Mouse (Mus musculus): ENCODE measurements around the gene Zfp575. TPM values are rescaled to one million over a fixed set of nuclear protein-coding genes. Genes with fewer than 3 reads are reported as not detected.
"Not testable (repeated sequence)": the region's sequence is repeated elsewhere in the genome, so short reads cannot be mapped to it uniquely, and the experiment has no call there.

Gene Zfp575
- 7.0 and 7.3 TPM in 2 replicates for polyA plus RNA-seq (2015; fragmentation: Nextera tagmentation; extraction: Ambion mirVana)

DNA sequence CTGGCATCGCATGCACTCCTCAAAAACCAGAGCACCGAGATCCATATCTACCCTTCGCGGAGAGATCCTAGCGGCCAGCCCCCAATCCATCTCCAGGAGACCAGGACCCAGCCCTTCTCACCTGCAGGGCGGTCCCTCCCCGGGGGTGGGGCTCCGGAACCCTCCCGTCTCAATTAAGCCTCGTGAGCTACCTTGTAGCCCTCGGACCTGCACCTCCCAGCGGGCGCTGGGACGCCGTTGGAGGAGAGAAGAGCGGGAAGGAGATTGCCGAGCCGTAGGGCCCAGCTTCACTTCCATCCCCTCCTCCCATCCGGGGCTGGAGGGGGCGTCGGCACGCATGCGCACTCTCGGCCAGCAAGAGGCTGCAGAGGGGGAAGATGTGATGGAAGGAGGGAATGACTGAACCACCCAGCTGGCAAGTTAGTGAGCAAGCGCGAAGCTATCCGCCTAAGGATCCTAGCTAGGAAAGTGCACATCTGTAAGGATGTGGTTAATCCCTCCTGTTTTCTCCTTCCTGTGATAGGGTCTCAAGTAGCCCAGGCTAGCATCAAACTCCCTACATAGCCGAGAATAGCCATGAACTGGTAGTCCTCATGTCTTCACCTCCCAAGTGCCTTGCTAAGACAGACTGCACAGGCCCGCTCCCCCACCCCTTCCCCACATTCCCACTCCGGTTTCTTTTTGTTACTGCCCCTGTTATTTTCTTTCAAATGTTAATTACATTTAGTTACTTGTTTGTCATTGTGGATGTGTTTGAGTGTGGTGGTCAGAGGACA is at the start of gene Zfp575, which contains the start of gene Ethe1:
TSS of gene Zfp575 (minus strand) at position 312 of the 776 bp plus-strand sequence.
TSS of gene Ethe1 (plus strand) at position 214 of the 776 bp plus-strand sequence.
- Histone ChIP-seq H3K4me2 (peak within 1 kb of the TSS; percentile 81), H3K9me3 (no peaks in the 10 kb centered on the region), H3K36me3 (no peaks in the 10 kb centered on the region), H3K27ac (peak within 1 kb of the TSS; percentile 44; the same call in 1 of the 2 replicates), H3K4me3 (peak within 1 kb of the TSS; percentile 57), H3K4me1 (peaks cover 10% of the 10 kb centered on the region), H3K9ac (peak within 1 kb of the TSS; percentile 83), H3K27me3 (peaks cover 31% of the 10 kb centered on the region)
- ATAC-seq (ENCODE audit: insufficient number of reproducible peaks, insufficient read depth, low FRiP score, low TSS enrichment, low read depth): 0 out of 2 replicates have a peak, but pooled peaks have one; percentile 38
- WGBS: 8% methylated on average over 30 of the region's 30 CpGs

DNA sequence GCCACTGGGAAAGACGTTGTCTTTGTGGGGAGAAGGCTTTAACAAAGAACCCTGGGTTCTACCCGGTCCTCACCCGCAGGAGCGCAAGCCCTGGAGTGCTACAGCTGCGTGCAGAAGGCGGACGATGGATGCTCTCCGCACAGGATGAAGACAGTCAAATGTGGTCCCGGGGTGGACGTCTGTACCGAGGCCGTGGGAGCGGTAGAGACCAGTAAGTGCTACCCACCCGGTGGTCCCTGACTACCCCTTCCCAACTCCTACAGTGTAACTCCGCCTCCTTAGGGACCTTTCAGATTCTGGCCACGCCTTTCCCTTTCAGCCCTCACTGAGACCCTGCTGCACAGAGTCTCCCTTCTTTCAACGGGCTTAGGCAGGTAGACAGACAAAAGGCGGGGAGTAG is 49.6 kb upstream of the Zfp575 start:
- Histone ChIP-seq H3K4me1 (peaks cover 22% of the 10 kb centered on the region), H3K36me3 (no peaks in the 10 kb centered on the region), H3K9me3 (no peaks in the 10 kb centered on the region), H3K9ac (peak overlapping the region; percentile 58; the same call in 1 of the 2 replicates), H3K27ac (no peak overlapping the region; the same call in 1 of the 2 replicates), H3K4me3 (peak overlapping the region; percentile 48), H3K27me3 (peaks cover 66% of the 10 kb centered on the region), H3K4me2 (peak overlapping the region; percentile 82)
- 0 out of 2 replicates have a peak, but pooled peaks have one; percentile 27 for ATAC-seq (ENCODE audit: insufficient number of reproducible peaks, insufficient read depth, low FRiP score, low TSS enrichment, low read depth)
- under 1% methylated on average over 18 of the region's 18 CpGs for WGBS

DNA sequence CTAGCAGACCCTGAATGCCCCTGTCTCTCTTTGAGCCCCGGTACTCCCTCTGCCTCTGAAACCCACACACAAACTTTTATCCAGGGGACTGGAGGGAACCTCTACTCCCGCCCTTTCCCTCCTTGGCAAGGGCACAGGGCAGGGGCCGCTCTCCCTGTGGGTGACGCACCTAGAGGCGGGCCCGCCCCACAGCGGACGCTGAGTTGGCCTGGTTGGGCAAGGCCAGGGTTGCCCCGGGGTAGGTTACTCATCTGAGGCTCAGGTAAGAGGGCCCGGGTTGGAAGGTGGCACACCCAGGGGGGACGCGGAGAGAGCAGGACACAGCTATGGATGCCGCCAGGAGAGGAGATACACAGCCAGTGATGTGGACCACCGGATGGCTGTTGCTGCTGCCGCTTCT is 48.8 kb upstream of the Zfp575 start, which contains the start of gene Lypd3:
TSS of gene Lypd3 (plus strand) at position 287 of the 400 bp plus-strand sequence.
- Histone ChIP-seq H3K4me3 (peak within 1 kb of the TSS; percentile 48), H3K27me3 (peaks cover 61% of the 10 kb centered on the region), H3K36me3 (no peaks in the 10 kb centered on the region), H3K9me3 (no peaks in the 10 kb centered on the region), H3K4me2 (peak within 1 kb of the TSS; percentile 82), H3K27ac (no peak within 1 kb of the TSS; the same call in 1 of the 2 replicates), H3K9ac (peak within 1 kb of the TSS; percentile 58; the same call in 1 of the 2 replicates), H3K4me1 (peaks cover 22% of the 10 kb centered on the region)
- no peak for ATAC-seq (ENCODE audit: insufficient number of reproducible peaks, insufficient read depth, low FRiP score, low TSS enrichment, low read depth)
- 14% methylated on average over 15 of the region's 15 CpGs for WGBS

DNA sequence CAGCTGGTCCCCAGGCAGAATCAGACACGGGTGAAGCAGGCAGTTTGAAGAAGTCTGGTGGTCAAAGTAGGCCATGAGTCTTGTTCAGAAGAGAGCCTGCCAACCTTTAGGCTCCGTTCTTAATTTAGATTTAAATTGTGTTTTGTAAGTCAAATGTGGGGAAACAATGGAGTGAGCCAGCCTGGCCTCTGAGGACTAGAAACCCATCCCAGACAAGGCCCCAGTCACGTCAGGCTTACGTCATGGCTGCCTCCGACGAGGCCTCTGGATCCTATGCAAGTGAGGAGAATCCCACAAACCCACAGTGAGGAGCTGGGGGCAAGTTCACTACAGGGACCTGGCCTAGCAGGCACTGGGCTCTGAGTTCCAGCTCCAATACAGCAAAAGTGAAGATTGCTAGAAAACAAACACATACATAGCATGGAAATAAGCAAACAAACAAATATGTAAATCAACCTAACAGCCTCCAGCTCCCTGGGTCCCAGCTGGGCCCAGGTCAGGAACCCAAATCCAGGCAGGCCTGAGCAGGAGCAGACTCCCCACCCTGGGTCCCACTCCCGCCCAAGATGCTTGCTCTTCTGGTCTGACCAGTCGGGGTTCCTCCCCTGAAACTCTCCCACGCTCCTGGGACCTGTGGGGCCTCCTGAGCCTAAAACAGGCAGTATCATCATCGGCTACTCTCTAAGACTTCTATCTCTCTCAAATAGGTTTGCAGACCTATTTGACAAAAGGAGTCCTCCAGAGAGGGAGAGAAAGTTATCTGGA is 42.9 kb upstream of the Zfp575 start:
- Histone ChIP-seq H3K4me2 (no peak overlapping the region), H3K36me3 (no peaks in the 10 kb centered on the region), H3K9ac (no peak overlapping the region), H3K4me3 (no peak overlapping the region), H3K9me3 (no peaks in the 10 kb centered on the region), H3K27me3 (peaks cover 4% of the 10 kb centered on the region; the same call in 1 of the 2 replicates), H3K27ac (peak overlapping the region; percentile 34; the same call in 1 of the 2 replicates), H3K4me1 (peaks cover 8% of the 10 kb centered on the region)
- ATAC-seq (ENCODE audit: insufficient number of reproducible peaks, insufficient read depth, low FRiP score, low TSS enrichment, low read depth): no peak
- WGBS: 60% methylated on average over 10 of the region's 10 CpGs

DNA sequence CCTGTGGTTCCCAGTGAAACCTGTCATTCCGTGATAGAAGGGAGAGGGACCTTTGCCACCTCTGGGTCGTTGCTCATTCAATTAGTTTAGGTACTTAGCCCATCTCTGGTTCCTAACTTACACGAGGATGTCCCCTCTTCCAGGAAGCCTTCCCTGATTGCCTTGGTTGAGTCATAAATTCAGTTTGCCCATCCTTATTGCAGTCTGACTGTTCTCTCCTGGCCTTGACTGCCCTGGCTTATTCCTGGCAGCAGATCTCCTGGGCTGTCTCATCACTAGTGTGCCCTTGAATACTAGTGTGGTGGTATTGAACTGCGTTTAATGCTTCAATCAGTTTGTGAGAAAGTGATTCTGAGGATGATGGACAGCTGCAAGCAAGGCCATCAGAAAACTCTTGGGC is 42.2 kb upstream of the Zfp575 start:
- WGBS: 66% methylated on average over 4 of the region's 4 CpGs
- Histone ChIP-seq H3K4me3 (no peak overlapping the region), H3K9me3 (no peaks in the 10 kb centered on the region), H3K36me3 (no peaks in the 10 kb centered on the region), H3K27ac (no peak overlapping the region), H3K4me1 (peaks cover 8% of the 10 kb centered on the region), H3K4me2 (peak overlapping the region; percentile 66; the same call in 1 of the 2 replicates), H3K27me3 (peaks cover under 1% of the 10 kb centered on the region; the same call in 1 of the 2 replicates), H3K9ac (no peak overlapping the region)
- ATAC-seq (ENCODE audit: insufficient number of reproducible peaks, insufficient read depth, low FRiP score, low TSS enrichment, low read depth): no peak

DNA sequence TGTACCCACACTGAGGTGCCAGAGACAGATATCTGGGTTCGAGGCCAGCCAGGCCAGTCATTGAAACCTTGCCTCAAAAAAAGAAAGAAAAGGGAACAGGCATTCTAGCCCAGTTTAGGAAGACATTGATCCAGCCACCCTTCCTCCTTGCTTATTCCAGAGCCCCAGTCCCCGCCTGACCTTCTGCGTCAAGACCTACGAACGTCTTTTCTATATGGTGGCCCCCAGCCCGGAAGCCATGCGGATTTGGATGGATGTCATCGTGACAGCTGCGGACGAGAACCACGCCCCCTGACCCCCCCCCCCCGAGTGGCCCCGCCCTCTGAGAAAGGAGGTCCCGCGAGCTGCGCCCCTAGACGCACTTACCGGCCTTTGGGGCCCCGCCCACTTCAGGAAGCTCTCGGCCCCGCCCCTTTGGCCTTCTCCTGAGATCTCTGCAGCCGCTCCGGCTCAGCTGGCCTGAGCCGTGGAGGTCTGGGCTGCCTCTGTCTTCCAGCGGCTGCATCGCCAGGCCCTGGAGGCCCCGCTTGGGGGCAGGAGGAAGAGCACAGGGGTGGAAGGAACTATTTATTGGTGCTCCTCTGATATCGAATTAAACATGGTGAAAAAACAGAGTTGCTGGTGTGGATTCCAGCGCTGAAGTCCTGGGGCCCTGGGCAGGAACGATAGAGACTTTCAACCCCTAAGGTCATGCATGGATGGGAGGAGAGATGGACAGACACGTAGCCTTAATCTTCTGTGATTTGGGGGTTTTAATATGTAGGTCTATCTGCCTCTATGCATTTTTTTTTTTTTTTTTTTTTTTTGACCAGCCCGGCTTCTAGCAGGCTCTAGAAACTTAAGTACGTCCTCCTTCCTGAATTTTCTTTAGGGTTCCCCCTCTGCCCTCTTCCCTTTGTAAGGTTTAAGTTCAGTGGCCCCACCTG is 41.5 kb upstream of the Zfp575 start:
- peak overlapping the region; percentile 42 for H3K4me3 ChIP-seq
- H3K9ac ChIP-seq: peak overlapping the region; percentile 68
- H3K4me2 ChIP-seq: peak overlapping the region; percentile 66
- WGBS: 8% methylated on average over 32 of the region's 33 CpGs
- no peaks in the 10 kb centered on the region for H3K36me3 ChIP-seq
- H3K9me3 ChIP-seq: no peaks in the 10 kb centered on the region
- no peaks in the 10 kb centered on the region for H3K27me3 ChIP-seq
- H3K4me1 ChIP-seq: peaks cover 8% of the 10 kb centered on the region
- peak; percentile 49; the same call in 1 of the 2 replicates for ATAC-seq (ENCODE audit: insufficient number of reproducible peaks, insufficient read depth, low FRiP score, low TSS enrichment, low read depth)
- peak overlapping the region; percentile 22; the same call in 1 of the 2 replicates for H3K27ac ChIP-seq

DNA sequence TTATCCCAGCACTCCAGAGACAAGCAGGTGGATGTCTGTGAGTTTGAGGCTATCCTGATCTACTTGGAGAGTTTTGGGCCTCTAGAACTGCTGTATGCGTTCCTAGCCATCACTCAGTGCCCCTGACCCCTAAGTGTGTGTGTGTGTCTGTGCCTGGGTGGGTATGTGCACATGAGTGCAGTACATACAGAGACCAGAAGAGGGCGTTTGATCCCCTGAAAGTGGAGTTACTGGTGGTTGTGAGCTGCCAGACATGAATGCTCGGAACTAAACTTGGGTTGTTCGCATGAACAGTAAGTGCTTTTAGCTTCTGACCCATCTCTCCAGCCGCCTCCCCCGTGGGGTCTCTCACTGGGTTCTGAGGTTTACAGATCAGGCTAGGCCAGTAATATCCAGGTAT is 35.5 kb upstream of the Zfp575 start:
- no peak for ATAC-seq (ENCODE audit: insufficient number of reproducible peaks, insufficient read depth, low FRiP score, low TSS enrichment, low read depth)
- Histone ChIP-seq H3K9ac (no peak overlapping the region), H3K27ac (no peak overlapping the region), H3K4me2 (no peak overlapping the region), H3K27me3 (no peaks in the 10 kb centered on the region), H3K4me3 (no peak overlapping the region), H3K9me3 (peaks cover 7% of the 10 kb centered on the region; the same call in 1 of the 2 replicates), H3K36me3 (peaks cover 5% of the 10 kb centered on the region; the same call in 1 of the 2 replicates), H3K4me1 (no peaks in the 10 kb centered on the region; the same call in 1 of the 2 replicates)
- 85% methylated on average over 6 of the region's 6 CpGs for WGBS

DNA sequence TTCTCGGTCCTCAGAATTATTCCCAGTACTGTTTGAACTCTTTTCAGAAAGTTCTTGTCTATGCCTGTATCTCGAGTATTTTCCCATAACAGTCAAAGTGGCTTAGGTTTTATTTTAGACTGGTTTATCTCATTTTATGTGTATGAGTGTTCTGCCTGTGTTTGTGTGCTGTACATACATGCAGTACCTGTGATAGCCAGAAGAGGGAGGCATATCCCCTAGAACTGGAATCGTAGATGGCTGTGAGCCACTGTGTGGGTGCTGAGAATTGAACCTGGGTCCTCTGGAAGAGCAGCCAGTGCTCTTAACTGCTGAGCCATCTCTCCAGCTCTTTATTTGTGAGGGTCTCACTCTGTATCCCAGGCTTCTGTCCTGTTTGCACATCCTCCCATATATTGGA is 33.8 kb upstream of the Zfp575 start:
- 86% methylated on average over 3 of the region's 3 CpGs for WGBS
- no peaks in the 10 kb centered on the region for H3K27me3 ChIP-seq

DNA sequence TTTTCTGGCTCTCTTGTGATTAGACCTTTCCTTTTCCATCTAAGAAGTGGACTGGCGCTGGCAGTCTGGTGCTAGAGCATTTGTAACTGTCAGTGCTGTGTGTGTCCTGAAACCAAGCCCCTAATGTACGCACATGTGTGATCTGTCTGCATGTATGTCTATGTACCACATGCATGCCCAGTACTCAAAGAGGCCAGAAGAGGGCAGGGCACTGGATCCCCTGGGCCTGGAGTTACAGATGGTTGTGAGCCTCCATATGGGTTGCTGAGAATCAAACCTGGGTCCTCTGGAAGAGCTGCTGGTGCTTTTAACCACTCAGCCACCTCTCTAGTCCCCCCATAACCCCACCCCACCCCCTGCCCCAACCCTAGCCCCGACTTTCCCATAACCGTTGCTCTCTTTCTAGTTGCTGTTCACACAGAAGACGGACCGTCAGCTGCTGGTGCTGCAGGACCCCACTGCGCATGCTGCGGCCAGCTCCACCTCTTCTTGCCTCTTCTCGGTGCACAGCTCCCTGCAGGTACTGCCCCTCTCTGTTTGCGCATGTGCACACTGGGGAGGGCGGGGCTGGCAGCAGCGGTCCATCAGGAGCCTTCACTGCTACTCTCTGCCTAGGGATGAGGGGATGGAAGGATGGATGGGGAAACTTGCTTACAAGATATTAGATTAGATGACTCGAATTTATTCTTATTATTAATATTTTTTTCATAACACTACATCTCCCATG is 32.4 kb upstream of the Zfp575 start:
- Histone ChIP-seq H3K27me3 (peaks cover 4% of the 10 kb centered on the region; the same call in 1 of the 2 replicates), H3K9me3 (peaks cover 7% of the 10 kb centered on the region; the same call in 1 of the 2 replicates), H3K36me3 (peaks cover 5% of the 10 kb centered on the region; the same call in 1 of the 2 replicates), H3K9ac (no peak overlapping the region), H3K4me1 (no peaks in the 10 kb centered on the region; the same call in 1 of the 2 replicates), H3K4me2 (no peak overlapping the region), H3K27ac (no peak overlapping the region), H3K4me3 (no peak overlapping the region)
- 55% methylated on average over 13 of the region's 13 CpGs for WGBS
- no peak for ATAC-seq (ENCODE audit: insufficient number of reproducible peaks, insufficient read depth, low FRiP score, low TSS enrichment, low read depth)

More for the DNA sequence above, 33.8 kb upstream of the Zfp575 start:
- H3K27ac ChIP-seq: no peak overlapping the region
- no peak overlapping the region for H3K4me3 ChIP-seq
- no peak for ATAC-seq (ENCODE audit: insufficient number of reproducible peaks, insufficient read depth, low FRiP score, low TSS enrichment, low read depth)
- H3K9me3 ChIP-seq: peaks cover 7% of the 10 kb centered on the region; the same call in 1 of the 2 replicates
- H3K9ac ChIP-seq: no peak overlapping the region
- peaks cover 5% of the 10 kb centered on the region; the same call in 1 of the 2 replicates for H3K36me3 ChIP-seq
- no peak overlapping the region for H3K4me2 ChIP-seq
- H3K4me1 ChIP-seq: no peaks in the 10 kb centered on the region; the same call in 1 of the 2 replicates

DNA sequence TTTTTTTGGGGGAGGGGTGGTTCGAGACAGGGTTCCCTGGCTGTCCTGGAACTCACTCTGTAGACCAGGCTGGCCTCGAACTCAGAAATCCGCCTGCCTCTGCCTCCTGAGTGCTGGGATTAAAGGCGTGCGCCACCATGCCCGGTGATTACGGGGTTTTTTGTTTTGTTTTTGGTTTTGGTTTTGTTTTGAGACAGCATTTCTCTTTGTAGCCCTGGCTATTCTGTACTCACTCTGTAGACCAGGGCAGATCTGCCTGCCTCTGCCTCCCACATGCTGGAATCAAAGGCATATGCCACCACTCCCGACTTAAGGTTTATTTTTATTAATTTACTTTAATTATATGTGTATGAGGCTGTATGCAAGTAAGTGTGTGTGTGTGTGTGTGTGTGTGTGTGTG is 30.9 kb upstream of the Zfp575 start:
- H3K4me2 ChIP-seq; H3K9ac ChIP-seq; H3K4me1 ChIP-seq; ATAC-seq (ENCODE audit: insufficient number of reproducible peaks, insufficient read depth, low FRiP score, low TSS enrichment, low read depth); H3K9me3 ChIP-seq; H3K27ac ChIP-seq; H3K36me3 ChIP-seq; H3K4me3 ChIP-seq: not testable (repeated sequence)
- WGBS: 88% methylated on average over 8 of the region's 8 CpGs
- peaks cover 19% of the 10 kb centered on the region for H3K27me3 ChIP-seq

Measured in embryonic facial prominence, embryonic 13.5 days (tissue).